Mouse (Mus musculus) naive thymus-derived CD4-positive, alpha-beta T cell, adult 2 months (primary cell): ENCODE results near the gene Sox2.

Experiments
- DNase-seq: peaks from one replicate; pipeline ENCODE4 v3.0.0-alpha.2; 2011; ENCODE audit warnings: low read depth

Sox2 gene

GRCm38 (mm10) chr3:34660542-34661290, 10.5 kb downstream of the Sox2 start:
- no peak for DNase-seq

- no peak for DNase-seq
Observed at GRCm38 (mm10) chr3:34661341-34662007, 11.3 kb downstream of the Sox2 start.

GRCm38 (mm10) chr3:34662008-34662711, 12.0 kb downstream of the Sox2 start:
- no peak for DNase-seq

GRCm38 (mm10) chr3:34662712-34663655, 12.8 kb downstream of the Sox2 start:
- DNase-seq = no peak

- DNase-seq = no peak
Observed at GRCm38 (mm10) chr3:34663701-34664635, 13.8 kb downstream of the Sox2 start.

- no peak for DNase-seq
Observed at GRCm38 (mm10) chr3:34664636-34665531, 14.7 kb downstream of the Sox2 start.

- no peak for DNase-seq
Observed at GRCm38 (mm10) chr3:34665751-34666665, 15.8 kb downstream of the Sox2 start.

- no peak for DNase-seq
Observed at GRCm38 (mm10) chr3:34667180-34667579, 17.0 kb downstream of the Sox2 start.

- no peak for DNase-seq
Observed at GRCm38 (mm10) chr3:34667881-34668817, 17.9 kb downstream of the Sox2 start.

GRCm38 (mm10) chr3:34671024-34671660, 20.9 kb downstream of the Sox2 start:
- DNase-seq = no peak

GRCm38 (mm10) chr3:34678840-34679239, 28.6 kb downstream of the Sox2 start:
- no peak for DNase-seq

GRCm38 (mm10) chr3:34679439-34679838, 29.2 kb downstream of the Sox2 start:
- DNase-seq = no peak

GRCm38 (mm10) chr3:34679921-34680320, 29.7 kb downstream of the Sox2 start:
- no peak for DNase-seq

GRCm38 (mm10) chr3:34688072-34688471, 37.9 kb downstream of the Sox2 start:
- DNase-seq = no peak

- DNase-seq = no peak
Observed at GRCm38 (mm10) chr3:34691703-34692393, 41.6 kb downstream of the Sox2 start.

- DNase-seq = no peak
Observed at GRCm38 (mm10) chr3:34692394-34692745, 42.2 kb downstream of the Sox2 start.
